Mouse (Mus musculus): ENCODE measurements around the gene Btnl9. TPM values are rescaled to one million over a fixed set of nuclear protein-coding genes. Genes with fewer than 3 reads are reported as not detected.
A peak's percentile ranks its signal among the peaks of the same experiment; 100 is the strongest.
"Not testable (repeated sequence)": the region's sequence is repeated elsewhere in the genome, so short reads cannot be mapped to it uniquely, and the experiment has no call there.

Gene Btnl9
- total RNA-seq (2022) = not detected

- no peak for DNase-seq (ENCODE audit: low spot score in 2 of 2)
Observed at GRCm38 (mm10) chr11:49186955-49187488, at the start of gene Btnl9. Gene Btnl9, minus strand, starts transcription at chr11:49187159.

DNA sequence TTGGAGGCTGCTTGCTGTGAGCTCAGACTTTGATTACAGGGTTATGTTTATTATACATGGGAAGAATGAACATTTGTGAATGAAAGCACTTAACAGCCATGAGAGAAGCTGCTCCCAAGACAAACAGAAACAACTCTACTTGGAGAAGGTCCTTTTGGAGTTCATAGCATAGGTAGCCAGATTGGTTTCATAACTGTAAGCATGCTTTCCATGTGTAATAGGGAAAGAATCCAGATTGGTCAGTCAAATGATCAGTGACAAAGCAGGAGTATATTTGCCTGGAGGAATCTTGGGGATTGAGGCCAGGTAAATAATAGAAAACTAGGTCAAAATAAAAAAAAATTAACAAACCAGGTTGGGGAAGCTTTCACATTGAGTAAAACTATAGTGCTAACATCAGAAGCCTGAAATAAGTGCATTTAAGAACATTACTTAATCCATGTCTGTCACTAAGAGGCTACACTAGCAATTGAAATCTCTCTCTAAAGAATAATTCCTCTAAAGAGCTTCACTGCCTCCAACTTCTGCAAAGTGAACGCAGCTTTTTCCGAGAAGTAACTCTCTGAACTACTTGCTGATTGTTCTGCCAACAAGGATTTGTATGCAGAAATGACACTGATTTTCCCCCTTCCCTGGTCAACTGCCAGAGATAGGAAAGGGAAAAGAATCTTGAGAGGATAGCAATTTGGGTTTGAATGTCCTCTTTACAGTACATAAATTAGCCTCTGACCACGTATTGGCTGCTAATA is 48.7 kb upstream of the Btnl9 start:
- no peak for DNase-seq (ENCODE audit: low spot score in 2 of 2)

GRCm38 (mm10) chr11:49232781-49233180 is 45.8 kb upstream of the Btnl9 start:
- DNase-seq (ENCODE audit: low spot score in 2 of 2) = no peak

- no peak for DNase-seq (ENCODE audit: low spot score in 2 of 2)
Observed at GRCm38 (mm10) chr11:49224455-49224854, 37.5 kb upstream of the Btnl9 start.

DNA sequence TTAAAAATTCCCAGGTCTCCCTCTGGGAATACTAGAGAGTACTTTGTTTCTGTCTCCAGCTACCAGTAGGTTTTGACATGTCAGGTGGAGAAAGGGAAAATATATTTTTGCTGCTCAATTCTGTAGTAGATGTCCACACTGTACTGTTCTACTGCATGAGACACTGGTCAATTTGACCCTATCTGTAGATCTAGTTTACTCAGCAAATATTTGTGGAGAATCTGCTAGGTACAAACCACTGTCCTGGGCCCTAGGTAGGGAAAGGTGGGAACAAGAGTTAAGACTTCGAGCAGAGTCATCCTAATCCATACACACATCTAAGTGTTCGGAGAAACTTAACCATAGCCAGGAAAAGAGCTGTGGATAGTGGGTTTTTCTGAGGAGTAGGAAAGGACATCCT is 32.3 kb upstream of the Btnl9 start:
- DNase-seq (ENCODE audit: low spot score in 2 of 2) = no peak

DNA sequence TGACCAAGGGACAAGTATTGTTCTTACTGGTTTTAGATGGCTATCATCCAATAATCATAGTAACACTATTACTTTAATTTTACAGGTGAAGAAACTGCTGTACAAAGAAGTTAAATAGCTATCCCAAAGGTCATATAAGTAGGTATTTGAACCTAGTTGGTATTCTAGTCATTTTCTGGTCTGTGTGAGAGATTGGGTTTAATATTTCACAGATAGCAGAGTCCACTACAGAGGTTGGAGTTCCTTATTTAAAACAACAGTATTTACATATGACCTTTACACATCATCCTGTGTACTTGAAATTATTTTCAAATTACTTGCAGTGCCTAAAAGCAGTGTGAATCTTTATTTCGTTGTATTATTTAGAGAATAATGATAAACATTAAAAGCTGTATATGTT is 26.5 kb upstream of the Btnl9 start:
- DNase-seq (ENCODE audit: low spot score in 2 of 2) = no peak

DNA sequence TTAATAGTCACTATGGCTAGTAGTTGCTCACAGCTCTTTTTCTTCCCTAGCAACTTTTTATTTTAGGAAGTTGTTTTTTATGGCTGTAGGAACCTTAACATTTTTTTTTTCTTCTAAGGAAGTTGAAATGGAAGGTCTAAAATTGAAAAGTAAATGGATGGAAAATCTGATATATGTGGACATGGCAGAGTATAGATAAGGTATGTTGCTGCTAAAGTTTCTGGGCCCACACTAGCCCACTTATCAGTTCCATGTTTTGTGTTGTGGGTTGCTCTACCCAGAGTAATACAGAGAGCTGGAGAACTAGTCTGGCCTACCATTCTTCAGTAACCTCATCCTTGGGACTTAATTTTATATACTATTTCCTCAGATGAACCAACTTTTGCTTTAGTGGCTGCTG is 25.6 kb upstream of the Btnl9 start:
- DNase-seq (ENCODE audit: low spot score in 2 of 2) = no peak

- DNase-seq (ENCODE audit: low spot score in 2 of 2) = no peak
Observed at GRCm38 (mm10) chr11:49207495-49207894, 20.5 kb upstream of the Btnl9 start.

DNA sequence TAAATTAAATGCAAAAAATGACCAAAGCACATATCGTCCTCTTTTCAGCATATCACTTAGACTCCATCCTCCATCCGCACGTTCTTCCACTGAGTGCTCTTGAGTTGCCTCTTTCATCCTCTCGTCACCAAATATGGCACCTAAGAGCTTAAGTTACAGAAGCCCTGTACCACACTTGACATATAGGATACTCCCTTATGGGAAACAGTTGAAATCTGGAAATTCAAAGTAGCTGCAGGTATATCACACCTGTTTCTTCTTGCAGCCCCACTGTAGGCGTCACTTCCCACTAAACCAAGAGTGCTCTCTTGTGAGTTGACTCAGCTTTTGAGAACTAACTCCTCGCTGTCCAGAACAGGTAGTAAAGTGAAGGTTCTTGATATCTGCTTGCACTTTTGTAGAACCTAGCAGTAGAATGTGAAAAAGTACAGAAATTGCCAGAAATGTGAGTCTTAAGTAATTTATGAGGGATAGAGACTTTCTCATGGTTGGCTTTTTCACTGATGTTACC is 18.2 kb upstream of the Btnl9 start:
- DNase-seq (ENCODE audit: low spot score in 2 of 2) = no peak

- DNase-seq (ENCODE audit: low spot score in 2 of 2) = no peak
Observed at GRCm38 (mm10) chr11:49203771-49204497, 17.0 kb upstream of the Btnl9 start.

DNA sequence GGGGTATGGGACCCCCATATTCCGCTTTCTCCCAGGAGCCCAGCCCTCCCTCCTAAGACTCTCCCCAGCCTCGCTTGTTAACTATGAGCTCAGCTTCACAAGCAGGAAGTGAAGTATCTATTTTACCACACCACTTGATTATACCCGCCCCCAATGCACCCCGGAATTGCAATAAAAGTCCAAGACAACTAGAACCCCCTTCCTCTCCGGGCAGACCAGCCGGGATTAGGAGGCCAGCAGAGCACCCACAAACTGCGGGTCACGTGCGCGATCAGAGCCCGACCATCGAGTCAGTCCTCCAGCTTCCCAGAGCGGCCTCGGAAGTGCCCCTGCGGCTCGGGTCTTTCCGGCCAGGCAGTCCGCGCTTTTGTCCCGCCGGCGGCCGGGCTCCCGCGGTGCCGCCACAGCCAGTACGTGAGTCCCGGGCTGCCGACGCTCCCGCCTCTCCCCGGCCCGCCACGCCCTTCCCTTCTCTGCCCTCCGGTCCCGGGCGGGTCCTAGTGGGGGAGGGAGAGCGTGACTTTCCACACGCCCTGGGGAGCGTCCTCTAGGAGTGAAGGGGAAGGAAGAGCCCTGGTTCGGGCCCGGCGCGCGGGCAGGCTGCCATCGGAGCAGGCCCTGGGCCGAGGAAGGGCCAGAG is 16.3 kb upstream of the Btnl9 start, which contains the start of gene Zfp62:
Gene Zfp62, plus strand, starts transcription at position 164 of the 640 bp plus-strand sequence.
- DNase-seq (ENCODE audit: low spot score in 2 of 2) = peak; percentile 87 to 93

DNA sequence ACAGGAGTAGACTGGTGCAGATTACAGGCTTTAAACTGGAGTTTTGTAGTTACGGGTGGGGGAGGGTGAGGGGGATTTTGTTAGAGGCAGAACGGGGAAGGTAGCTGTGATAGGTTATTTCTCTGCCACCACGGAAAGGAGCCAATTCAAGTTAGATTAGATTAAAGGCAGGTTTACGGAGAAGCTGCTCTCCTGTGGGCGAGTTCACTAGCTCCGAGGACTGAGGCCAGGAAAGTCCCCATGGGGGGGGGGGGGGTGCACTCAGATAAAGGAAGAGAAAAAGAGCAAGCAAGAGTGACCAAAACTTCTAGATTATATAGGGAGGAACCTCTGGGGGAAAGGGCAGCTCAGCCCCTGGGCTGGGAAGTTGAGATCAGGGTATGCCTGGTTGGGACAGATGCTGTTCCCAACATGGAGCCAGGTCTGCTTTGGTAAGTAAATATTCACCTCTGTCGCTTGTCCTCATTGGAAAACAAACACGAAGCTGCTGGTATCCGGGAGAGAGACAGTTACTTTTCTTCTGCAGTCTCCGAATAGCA is 15.6 kb upstream of the Btnl9 start:
- no peak for DNase-seq (ENCODE audit: low spot score in 2 of 2)

GRCm38 (mm10) chr11:49202071-49202470 is 15.1 kb upstream of the Btnl9 start:
- DNase-seq (ENCODE audit: low spot score in 2 of 2) = no peak

DNA sequence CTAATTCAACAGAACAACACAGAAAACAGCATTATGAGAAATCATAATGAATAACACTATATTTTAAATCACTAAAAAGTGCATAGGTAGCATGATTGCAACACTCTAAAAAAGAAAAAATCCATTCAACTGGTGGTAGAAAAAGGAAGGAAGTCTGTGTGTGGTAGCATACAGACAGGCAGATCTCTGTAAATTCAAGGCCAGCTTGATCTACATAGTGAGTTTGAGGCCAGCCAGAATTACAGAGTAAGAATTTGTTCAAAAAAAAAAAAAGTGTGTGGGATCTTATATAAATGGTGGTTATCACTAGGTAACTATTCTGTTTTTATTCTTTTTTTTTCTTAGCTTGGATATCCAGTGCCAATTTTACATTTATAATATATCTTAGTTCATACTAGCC is 14.2 kb upstream of the Btnl9 start:
- DNase-seq (ENCODE audit: low spot score in 2 of 2) = no peak

- DNase-seq (ENCODE audit: low spot score in 2 of 2) = no peak
Observed at GRCm38 (mm10) chr11:49200666-49201065, 13.7 kb upstream of the Btnl9 start.

GRCm38 (mm10) chr11:49195819-49196322 is 8.9 kb upstream of the Btnl9 start:
- DNase-seq (ENCODE audit: low spot score in 2 of 2) = no peak

- DNase-seq (ENCODE audit: low spot score in 2 of 2) = not testable (repeated sequence)
Observed at GRCm38 (mm10) chr11:49194771-49195170, 7.8 kb upstream of the Btnl9 start.

- DNase-seq (ENCODE audit: low spot score in 2 of 2) = no peak
Observed at GRCm38 (mm10) chr11:49191083-49191482, 4.1 kb upstream of the Btnl9 start.

DNA sequence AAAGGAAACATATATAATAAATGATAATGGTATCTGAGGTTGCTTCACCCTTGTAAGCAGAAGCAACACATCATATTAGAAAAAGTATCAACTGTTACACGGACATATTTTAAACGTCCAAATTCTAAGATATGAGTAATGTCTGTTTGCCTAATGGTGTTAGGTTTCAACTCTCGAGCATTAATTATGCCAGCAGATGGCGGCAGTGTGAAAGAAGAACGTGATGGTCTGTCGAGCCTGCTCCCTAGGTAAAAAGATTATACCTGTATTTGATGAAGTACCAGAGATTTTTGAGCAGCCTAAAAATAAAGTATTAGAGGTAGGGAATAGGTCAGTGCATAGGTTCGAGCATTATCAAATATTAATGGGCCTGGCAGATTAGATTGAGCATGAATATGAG is 2.8 kb upstream of the Btnl9 start:
- peak in 1 of 2 experiments; percentile 58 for DNase-seq (ENCODE audit: low spot score in 2 of 2)

- no peak for DNase-seq (ENCODE audit: low spot score in 2 of 2)
Observed at GRCm38 (mm10) chr11:49187701-49188100, 742 bp upstream of the Btnl9 start.

DNA sequence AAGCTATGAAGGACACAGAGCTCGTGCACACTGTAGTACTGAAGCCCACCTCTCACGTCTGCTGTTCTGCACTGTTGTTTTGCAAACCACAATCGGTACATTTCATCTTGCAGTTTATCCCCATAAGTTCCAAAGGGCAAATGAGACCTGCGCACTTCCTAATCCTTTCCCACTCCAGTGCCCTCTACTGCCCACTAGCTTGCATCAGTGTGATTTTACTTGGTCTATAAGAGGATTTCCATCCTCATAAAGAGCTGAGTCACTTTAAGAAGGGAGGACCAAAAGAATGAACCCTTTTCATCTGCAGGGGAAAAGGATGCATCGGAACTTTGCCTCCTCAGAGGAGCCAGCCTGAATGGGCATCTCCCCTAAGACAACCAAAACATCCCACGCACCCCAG is 507 bp downstream of the Btnl9 start:
- no peak for DNase-seq (ENCODE audit: low spot score in 2 of 2)
